Mouse (Mus musculus) stomach, embryonic 15.5 days (tissue): Measurements from ENCODE around the gene Cux2. TPM values are rescaled to one million over a fixed set of nuclear protein-coding genes. Genes with fewer than 3 reads are reported as not detected.

ENCODE experiments used
- ATAC-seq: fragments of 200-750 bp; cut with Nextera tagmentation; 2 replicates; pipeline ENCODE4 v1.8.0; 2017; ENCODE audit warnings: low read depth, moderate number of reproducible peaks, moderate TSS enrichment; ENCODE audit not compliant: insufficient read depth, low FRiP score
- H3K27ac ChIP-seq: fragments of 300-500 bp; sonication (generic); 2 replicates; pipeline ENCODE4 v1.5.1; 2015; ENCODE audit warnings: mild to moderate bottlenecking, inconsistent platforms
- H3K27me3 ChIP-seq: fragments of 300-500 bp; sonication (generic); replicated peaks from 2 replicates; pipeline ENCODE4 v1.6.1; 2015; ENCODE audit warnings: inconsistent platforms
- H3K36me3 ChIP-seq: fragments of 300-500 bp; sonication (generic); 2 replicates; pipeline ENCODE4 v1.6.1; 2015; ENCODE audit warnings: inconsistent platforms
- H3K4me1 ChIP-seq: fragments of 300-500 bp; sonication (generic); 2 replicates; pipeline ENCODE4 v1.6.1; 2015; ENCODE audit warnings: inconsistent platforms
- H3K4me2 ChIP-seq: fragments of 300-500 bp; sonication (generic); 2 replicates; pipeline ENCODE4 v1.6.1; 2015; ENCODE audit warnings: mild to moderate bottlenecking, inconsistent platforms
- H3K4me3 ChIP-seq: fragments of 300-500 bp; sonication (generic); replicated peaks from 2 replicates; pipeline ENCODE4 v1.5.1; 2015; ENCODE audit warnings: inconsistent platforms
- H3K9ac ChIP-seq: fragments of 300-500 bp; sonication (generic); 2 replicates; pipeline ENCODE4 v1.6.1; 2015; ENCODE audit warnings: inconsistent platforms
- H3K9me3 ChIP-seq: fragments of 300-500 bp; sonication (generic); 2 replicates; pipeline ENCODE4 v1.6.1; 2016; ENCODE audit warnings: inconsistent platforms
- WGBS: fragments of 180-500 bp; shearing (Covaris S2); methylation state at CpG from one replicate; pipeline ENCODE4 v1.1.7; 2015; 5-methylcytosine and 5-hydroxymethylcytosine counted together
- polyA plus RNA-seq: library from polyadenylated mRNA; unstranded; fragments of >200 nt; fragmentation: Nextera tagmentation; extraction: Ambion mirVana; gene quantifications from 2 replicates; pipeline ENCODE4 v1.2.1, GENCODE M21; 2015

Gene Cux2
- polyA plus RNA-seq, 1 experiment from 2014 or later, result 6.2 TPM

- no peak overlapping the region for H3K9ac ChIP-seq
- no peak overlapping the region for H3K4me3 ChIP-seq
- no peak overlapping the region for H3K4me2 ChIP-seq
- peaks cover 5% of the 10 kb centered on the region; the same call in 1 of the 2 replicates for H3K27me3 ChIP-seq
- ATAC-seq, result peak; percentile 73; the same call in 1 of the 2 replicates
- peak overlapping the region; percentile 73 for H3K27ac ChIP-seq
- WGBS, result 32% methylated on average over 15 of the region's 17 CpGs
- no peaks in the 10 kb centered on the region for H3K36me3 ChIP-seq
- peaks cover 28% of the 10 kb centered on the region for H3K4me1 ChIP-seq
- no peaks in the 10 kb centered on the region for H3K9me3 ChIP-seq
These were observed 121.4 kb downstream of the Cux2 start for GRCm38 (mm10) chr5:121928362-121929000.

- H3K27ac ChIP-seq, result no peak overlapping the region
- no peak overlapping the region for H3K4me3 ChIP-seq
- no peak for ATAC-seq
- peaks cover 28% of the 10 kb centered on the region for H3K4me1 ChIP-seq
- H3K9me3 ChIP-seq, result no peaks in the 10 kb centered on the region
- no peak overlapping the region for H3K9ac ChIP-seq
- WGBS, result 28% methylated on average over 2 of the region's 2 CpGs
- H3K27me3 ChIP-seq, result peaks cover 5% of the 10 kb centered on the region; the same call in 1 of the 2 replicates
- H3K36me3 ChIP-seq, result no peaks in the 10 kb centered on the region
- H3K4me2 ChIP-seq, result no peak overlapping the region
These were observed 123.4 kb downstream of the Cux2 start for GRCm38 (mm10) chr5:121926543-121926814.

- Histone ChIP-seq H3K9ac (no peak overlapping the region), H3K36me3 (no peaks in the 10 kb centered on the region), H3K4me3 (no peak overlapping the region), H3K4me2 (no peak overlapping the region), H3K27ac (no peak overlapping the region), H3K9me3 (no peaks in the 10 kb centered on the region), H3K4me1 (peaks cover 28% of the 10 kb centered on the region), H3K27me3 (peaks cover 5% of the 10 kb centered on the region; the same call in 1 of the 2 replicates)
- 47% methylated on average over 28 of the region's 28 CpGs for whole genome bisulfite sequencing
- no peak for ATAC-seq
These were observed 124.0 kb downstream of the Cux2 start for GRCm38 (mm10) chr5:121925751-121926542.

- no peak for ATAC-seq
- Histone ChIP-seq H3K27me3 (peaks cover 5% of the 10 kb centered on the region; the same call in 1 of the 2 replicates), H3K36me3 (no peaks in the 10 kb centered on the region), H3K9ac (no peak overlapping the region), H3K4me3 (no peak overlapping the region), H3K4me2 (no peak overlapping the region), H3K27ac (no peak overlapping the region), H3K4me1 (peaks cover 25% of the 10 kb centered on the region), H3K9me3 (no peaks in the 10 kb centered on the region)
- 30% methylated on average over 23 of the region's 23 CpGs for WGBS
These were observed 124.6 kb downstream of the Cux2 start for GRCm38 (mm10) chr5:121925291-121925690.

- H3K27me3 ChIP-seq, result peaks cover 5% of the 10 kb centered on the region; the same call in 1 of the 2 replicates
- WGBS, result 22% methylated on average over 9 of the region's 9 CpGs
- no peaks in the 10 kb centered on the region for H3K36me3 ChIP-seq
- no peak overlapping the region for H3K9ac ChIP-seq
- no peaks in the 10 kb centered on the region for H3K9me3 ChIP-seq
- no peak overlapping the region for H3K27ac ChIP-seq
- H3K4me1 ChIP-seq, result peaks cover 19% of the 10 kb centered on the region
- no peak for ATAC-seq
- no peak overlapping the region for H3K4me3 ChIP-seq
- no peak overlapping the region for H3K4me2 ChIP-seq
These were observed 125.5 kb downstream of the Cux2 start for GRCm38 (mm10) chr5:121924423-121924822.

- H3K27me3 ChIP-seq, result peaks cover 5% of the 10 kb centered on the region; the same call in 1 of the 2 replicates
- 61% methylated on average over 17 of the region's 17 CpGs for WGBS
- H3K4me3 ChIP-seq, result no peak overlapping the region
- no peak overlapping the region for H3K27ac ChIP-seq
- no peak overlapping the region for H3K4me2 ChIP-seq
- H3K36me3 ChIP-seq, result no peaks in the 10 kb centered on the region
- H3K9ac ChIP-seq, result no peak overlapping the region
- peaks cover 17% of the 10 kb centered on the region for H3K4me1 ChIP-seq
- no peaks in the 10 kb centered on the region for H3K9me3 ChIP-seq
- ATAC-seq, result no peak
These were observed 126.7 kb downstream of the Cux2 start for GRCm38 (mm10) chr5:121922942-121923826.

- Histone ChIP-seq H3K27me3 (no peaks in the 10 kb centered on the region), H3K4me2 (no peak overlapping the region), H3K9me3 (no peaks in the 10 kb centered on the region), H3K4me3 (no peak overlapping the region), H3K4me1 (no peaks in the 10 kb centered on the region), H3K36me3 (no peaks in the 10 kb centered on the region), H3K9ac (no peak overlapping the region), H3K27ac (no peak overlapping the region)
- 90% methylated on average over 7 of the region's 7 CpGs for WGBS
- ATAC-seq, result no peak
These were observed 130.7 kb downstream of the Cux2 start for GRCm38 (mm10) chr5:121919216-121919615.

- Histone ChIP-seq H3K4me2 (no peak overlapping the region), H3K4me3 (no peak overlapping the region), H3K9me3 (no peaks in the 10 kb centered on the region), H3K9ac (no peak overlapping the region), H3K36me3 (no peaks in the 10 kb centered on the region), H3K4me1 (no peaks in the 10 kb centered on the region), H3K27ac (no peak overlapping the region), H3K27me3 (no peaks in the 10 kb centered on the region)
- no peak for ATAC-seq
- WGBS, result 77% methylated on average over 4 of the region's 4 CpGs
These were observed 133.1 kb downstream of the Cux2 start for GRCm38 (mm10) chr5:121916813-121917212.

GRCm38 (mm10) chr5:121913999-121914398, 135.9 kb downstream of the Cux2 start:
- H3K9ac ChIP-seq, result no peak overlapping the region
- WGBS, result 26% methylated on average over 23 of the region's 23 CpGs
- ATAC-seq, result peak; percentile 31; the same call in 1 of the 2 replicates
- peak overlapping the region; percentile 31; the same call in 1 of the 2 replicates for H3K27ac ChIP-seq
- H3K4me2 ChIP-seq, result no peak overlapping the region
- no peaks in the 10 kb centered on the region for H3K9me3 ChIP-seq
- no peaks in the 10 kb centered on the region for H3K4me1 ChIP-seq
- H3K27me3 ChIP-seq, result no peaks in the 10 kb centered on the region
- no peaks in the 10 kb centered on the region for H3K36me3 ChIP-seq
- H3K4me3 ChIP-seq, result no peak overlapping the region

- WGBS, result 61% methylated on average over 21 of the region's 21 CpGs
- H3K9me3 ChIP-seq, result no peaks in the 10 kb centered on the region
- H3K4me3 ChIP-seq, result no peak overlapping the region
- no peak for ATAC-seq
- no peaks in the 10 kb centered on the region for H3K36me3 ChIP-seq
- no peaks in the 10 kb centered on the region for H3K27me3 ChIP-seq
- H3K27ac ChIP-seq, result no peak overlapping the region
- no peaks in the 10 kb centered on the region for H3K4me1 ChIP-seq
- no peak overlapping the region for H3K9ac ChIP-seq
- no peak overlapping the region for H3K4me2 ChIP-seq
These were observed 140.5 kb downstream of the Cux2 start for GRCm38 (mm10) chr5:121909226-121909985.

GRCm38 (mm10) chr5:121905671-121906070, 144.2 kb downstream of the Cux2 start:
- no peak overlapping the region for H3K4me3 ChIP-seq
- 76% methylated on average over 17 of the region's 17 CpGs for WGBS

More at GRCm38 (mm10) chr5:121905671-121906070, 144.2 kb downstream of the Cux2 start:
- H3K27ac ChIP-seq, result no peak overlapping the region
- no peak overlapping the region for H3K9ac ChIP-seq
- no peak for ATAC-seq
- no peaks in the 10 kb centered on the region for H3K9me3 ChIP-seq
- no peaks in the 10 kb centered on the region for H3K36me3 ChIP-seq
- H3K4me1 ChIP-seq, result no peaks in the 10 kb centered on the region
- no peaks in the 10 kb centered on the region for H3K27me3 ChIP-seq
- no peak overlapping the region for H3K4me2 ChIP-seq
